Mouse (Mus musculus) kidney, adult 2 months (tissue): ENCODE results near the gene Chtf18.

Experiments
- CTCF ChIP-seq: fragments of 200-500 bp; conservative IDR thresholded peaks from 2 replicates; pipeline ENCODE4 v1.5.1; 2011; ENCODE audit warnings: low read depth, mild to moderate bottlenecking, control low read depth, low read length, moderate library complexity, mixed read lengths; ENCODE audit not compliant: insufficient read depth, insufficient read length
- POLR2A ChIP-seq: fragments of 200-500 bp; IDR thresholded peaks from one replicate; pipeline ENCODE4 v1.6.1; 2011; ENCODE audit warnings: low read depth, low read length, control low read depth

- TF ChIP-seq CTCF (no peak), POLR2A (no peak)
These were observed 5.7 kb downstream of the Chtf18 start for GRCm38 (mm10) chr17:25721476-25721875.
